Mouse (Mus musculus) Patski (cell line): ENCODE measurements around the gene Olfr1229. TPM values are rescaled to one million over a fixed set of nuclear protein-coding genes. Genes with fewer than 3 reads are reported as not detected.

ENCODE experiments used
- ATAC-seq: fragments of 100-300 bp; one replicate; pipeline ENCODE4 v1.8.0; 2021
- CTCF ChIA-PET: fragments of 350-600 bp; sonication (Branson Sonifier 250); formaldehyde crosslinking; loops from one replicate; lab custom pipeline; 2022; ENCODE audit warnings: inconsistent platforms; lab: Charles Lee
- POLR2A ChIA-PET: fragments of 350-600 bp; sonication (Branson Sonifier 250); formaldehyde crosslinking; loops from one replicate; lab custom pipeline; 2022; ENCODE audit warnings: antibody characterized with exemption, inconsistent platforms; lab: Charles Lee
- DNase-seq: peaks from one replicate; pipeline ENCODE4 v3.0.0-alpha.2; 2011; ENCODE audit warnings: low read depth, low spot score
- H3K27me3 ChIP-seq: fragments of 371-371 bp; one replicate; pipeline ENCODE4 v1.5.1; 2021
- CTCF ChIP-seq: fragments of 100-300 bp; IDR thresholded peaks from one replicate; pipeline ENCODE4 v1.5.1; 2021
- in situ Hi-C: fragments of 300-500 bp; cut with MboI; formaldehyde crosslinking; loops from 3 replicates; pipeline ENCODE4 v1.11.1; 2018; ENCODE audit warnings: low pct_unique_long_range_greater_than_20kb, mixed read lengths
- polyA plus RNA-seq: library from polyadenylated mRNA; unstranded; gene quantifications from one replicate; pipeline ENCODE4 v1.2.3, GENCODE M21; 2021

Olfr1229 gene
- not detected for polyA plus RNA-seq

DNA sequence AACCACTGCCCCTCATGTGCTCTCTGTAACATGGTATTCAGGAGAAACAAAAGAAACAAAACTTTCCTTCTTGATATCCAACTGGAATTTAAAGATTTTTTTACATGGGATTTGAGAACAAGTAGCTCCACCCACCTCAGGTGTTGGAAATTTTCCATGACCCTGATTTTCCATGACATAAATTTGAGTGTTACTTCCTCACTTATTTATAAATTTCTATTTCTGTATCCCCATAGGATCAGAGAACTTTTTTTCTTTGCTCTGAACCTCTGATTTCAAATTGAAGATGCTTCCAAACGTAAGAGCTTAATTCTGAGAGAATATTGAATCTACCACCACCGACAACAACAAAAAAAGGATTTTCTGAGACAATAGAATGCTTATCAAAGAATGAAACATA is at the start of gene Olfr1229:
Olfr1229 (minus strand) TSS at position 101 of the 400 bp plus-strand sequence.
- no peak for TF ChIP-seq CTCF
- in situ Hi-C loops = no loop called here

DNA sequence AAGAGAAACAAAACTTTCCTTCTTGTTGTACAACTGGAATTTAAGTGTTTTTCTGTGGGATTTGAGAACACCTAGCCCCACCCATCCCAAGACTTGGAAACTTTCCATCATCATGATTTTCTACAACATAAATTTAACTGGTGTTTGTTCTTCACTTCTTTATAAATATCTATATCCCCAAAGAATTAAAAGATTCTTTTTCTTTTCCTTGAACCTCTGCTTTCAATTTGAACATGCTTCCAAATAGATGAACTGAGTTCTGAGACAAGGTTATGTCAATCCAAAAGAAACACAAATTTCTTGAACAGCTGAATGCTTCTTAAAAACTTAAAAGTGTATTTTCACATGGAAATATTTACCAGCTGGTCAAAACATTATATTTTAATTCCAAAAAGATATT is 41.8 kb upstream of the Olfr1229 start, which contains the start of gene Olfr1232:
Olfr1232 (minus strand) TSS at position 101 of the 400 bp plus-strand sequence.
- no peaks in the 10 kb centered on the region for H3K27me3 ChIP-seq
- ATAC-seq = no peak
- CTCF ChIA-PET = no interaction called here

More for the DNA sequence above, at the start of gene Olfr1229:
- POLR2A ChIA-PET = no interaction called here
- ATAC-seq = no peak
- DNase-seq = no peak
- H3K27me3 ChIP-seq = no peaks in the 10 kb centered on the region
- CTCF ChIA-PET = no interaction called here

DNA sequence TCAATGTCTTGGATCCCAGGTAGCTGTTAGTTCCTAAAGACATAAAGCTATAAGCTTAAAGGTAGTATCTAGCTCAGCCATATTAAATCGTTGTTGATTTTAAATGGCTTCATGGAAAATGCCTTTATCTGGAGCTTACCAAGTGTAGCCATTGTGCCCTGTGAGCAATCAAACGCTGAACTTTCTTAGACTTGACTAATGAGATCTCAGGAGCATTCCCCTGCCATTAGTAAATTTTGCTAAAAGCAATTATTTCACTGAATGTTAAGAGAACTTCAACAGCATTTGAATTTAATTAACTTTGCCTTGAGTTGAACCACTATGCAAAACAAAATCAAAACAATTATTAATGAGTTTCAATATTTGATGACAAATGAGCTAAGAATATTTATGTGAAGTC is 19.2 kb upstream of the Olfr1229 start, which contains the start of gene Olfr1231:
Olfr1231 (minus strand) TSS at position 101 of the 400 bp plus-strand sequence.
- no peaks in the 10 kb centered on the region for H3K27me3 ChIP-seq
- ChIA-PET CTCF (interaction anchor here (1.1 kb wide), 1 partner anchor 19 kb away, joined by 3 read pairs; no protein-coding TSS in a partner anchor), POLR2A (no interaction called here)
- in situ Hi-C loops = no loop called here
- DNase-seq = no peak
- TF ChIP-seq CTCF = no peak
- no peak for ATAC-seq

More for the DNA sequence above, 41.8 kb upstream of the Olfr1229 start, which contains the start of gene Olfr1232:
- in situ Hi-C loops = no loop called here
- no peak for DNase-seq
- TF ChIP-seq CTCF = no peak
- POLR2A ChIA-PET = no interaction called here

DNA sequence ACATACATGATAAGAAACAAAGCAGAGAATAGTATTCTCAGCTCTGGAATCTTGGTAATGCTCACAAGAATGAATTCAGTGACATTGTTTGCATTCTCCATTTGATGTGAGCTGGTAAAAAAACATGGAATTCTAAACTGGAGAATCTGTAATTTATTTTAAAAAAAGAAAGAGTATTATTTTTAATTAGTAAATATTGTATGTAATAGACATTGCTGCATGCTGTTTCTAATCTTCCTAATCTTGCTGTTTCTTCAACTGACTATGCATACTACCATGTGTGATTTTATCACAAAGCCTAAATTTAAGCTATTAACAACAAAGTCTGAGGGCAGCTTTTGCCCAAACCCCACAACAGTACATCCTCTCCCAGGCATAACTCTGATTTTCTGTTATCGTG is 9.4 kb upstream of the Olfr1229 start, which contains the start of gene Olfr1230:
Olfr1230 (minus strand) TSS at position 101 of the 400 bp plus-strand sequence.
- no peak for DNase-seq
- CTCF ChIA-PET = interaction anchor here (0.9 kb wide), 1 partner anchor 16 kb away, joined by 4 read pairs; no protein-coding TSS in a partner anchor
- in situ Hi-C loops = no loop called here
- no peak for TF ChIP-seq CTCF
- POLR2A ChIA-PET = no interaction called here
- H3K27me3 ChIP-seq = no peaks in the 10 kb centered on the region
- no peak for ATAC-seq

DNA sequence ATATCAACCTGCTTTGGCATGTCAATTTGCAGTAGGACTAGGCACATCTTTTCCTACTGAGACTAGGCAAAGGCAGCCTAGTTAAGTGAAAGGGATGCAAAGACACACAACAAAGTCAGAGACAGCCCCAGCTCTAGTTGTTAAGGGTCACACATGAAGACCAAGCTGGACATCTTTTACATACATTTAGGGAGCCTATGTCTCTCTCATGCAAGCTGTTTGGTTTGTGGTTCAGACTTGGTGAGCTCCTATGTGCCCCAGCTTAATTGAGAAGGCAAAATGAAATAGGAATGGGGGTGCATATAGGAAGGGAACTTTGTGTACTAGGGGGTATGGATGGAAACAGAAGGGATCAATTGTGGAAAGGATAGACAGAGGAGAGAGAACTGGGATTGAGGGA is 33.9 kb downstream of the Olfr1229 start, which contains the start of gene Olfr1228:
Olfr1228 (minus strand) TSS at position 101 of the 400 bp plus-strand sequence.
- ATAC-seq = no peak
- POLR2A ChIA-PET = no interaction called here
- no peak for TF ChIP-seq CTCF
- in situ Hi-C loops = no loop called here
- no peaks in the 10 kb centered on the region for H3K27me3 ChIP-seq
- CTCF ChIA-PET = no interaction called here
- no peak for DNase-seq

Other genes starting within 250 kb of the Olfr1229 start
- gene Olfr1218, start 226.8 kb downstream of the Olfr1229 start, polyA plus RNA-seq = not detected
- not detected for gene Olfr1219, start 204.5 kb downstream of the Olfr1229 start, polyA plus RNA-seq
- not detected for gene Olfr1220, start 181.2 kb downstream of the Olfr1229 start, polyA plus RNA-seq
- gene Olfr1221, start 170.7 kb downstream of the Olfr1229 start, polyA plus RNA-seq = not detected
- not detected for gene Olfr1222, start 155.0 kb downstream of the Olfr1229 start, polyA plus RNA-seq
- gene Olfr1223, start 136.5 kb downstream of the Olfr1229 start, polyA plus RNA-seq = not detected
- gene Olfr1224-ps1, start 123.9 kb downstream of the Olfr1229 start, polyA plus RNA-seq = not detected
- not detected for gene Olfr1225, start 113.3 kb downstream of the Olfr1229 start, polyA plus RNA-seq
- gene Olfr1226, start 88.0 kb downstream of the Olfr1229 start, polyA plus RNA-seq = not detected
- gene Olfr1228, start 34.0 kb downstream of the Olfr1229 start, polyA plus RNA-seq = not detected
- gene Olfr1230, start 9.3 kb upstream of the Olfr1229 start, polyA plus RNA-seq = not detected
- not detected for gene Olfr1231, start 19.1 kb upstream of the Olfr1229 start, polyA plus RNA-seq
- gene Olfr1232, start 41.7 kb upstream of the Olfr1229 start, polyA plus RNA-seq = not detected
- gene Olfr1233, start 54.4 kb upstream of the Olfr1229 start, polyA plus RNA-seq = not detected
- not detected for gene Olfr1234, start 76.9 kb upstream of the Olfr1229 start, polyA plus RNA-seq
- gene Olfr1238, start 121.7 kb upstream of the Olfr1229 start, polyA plus RNA-seq = not detected
- gene Olfr1239, start 132.4 kb upstream of the Olfr1229 start, polyA plus RNA-seq = not detected
- gene Olfr1240, start 155.0 kb upstream of the Olfr1229 start, polyA plus RNA-seq = not detected
- gene Olfr1241, start 199.1 kb upstream of the Olfr1229 start, polyA plus RNA-seq = not detected
- not detected for gene Olfr1242, start 210.3 kb upstream of the Olfr1229 start, polyA plus RNA-seq
- gene Olfr1243, start 243.5 kb upstream of the Olfr1229 start, polyA plus RNA-seq = not detected